Mouse (Mus musculus) kidney, adult 10 weeks (tissue): Measurements from ENCODE around the gene Gm16405. TPM values are rescaled to one million over a fixed set of nuclear protein-coding genes. Genes with fewer than 3 reads are reported as not detected.

Source experiments
- polyA plus RNA-seq: library from polyadenylated mRNA; stranded (reverse); fragments of 350-450 nt; fragmentation: Illumina TruSeq; extraction: RNeasy Lipid Tissue Mini Kit (QIAGEN cat#74804); gene quantifications from one replicate; pipeline ENCODE4 v1.2.3, GENCODE M21; 2014; ENCODE audit warnings: low read depth, low replicate concordance

Gm16405 gene
- not detected for polyA plus RNA-seq

GRCm38 (mm10) chrX:54530908-54531307, at the start of gene Gm16405:
Gene Gm16405 (plus strand): TSS chrX:54531208.

Other genes with a start within 250 kb of the Gm16405 start
- not detected for gene Gm16430, start 91.0 kb downstream of the Gm16405 start, polyA plus RNA-seq